Mouse (Mus musculus) erythroblast, embryonic 14.5 days (primary cell): Measurements from ENCODE around the gene Nanp. TPM values are rescaled to one million over a fixed set of nuclear protein-coding genes. Genes with fewer than 3 reads are reported as not detected.

ENCODE experiments used
- H3K27me3 ChIP-seq: 2 replicates; pipeline ENCODE4 v1.6.1; 2012; ENCODE audit warnings: inconsistent platforms; ENCODE audit not compliant: control insufficient read depth
- H3K36me3 ChIP-seq: 2 replicates; pipeline ENCODE4 v1.6.1; 2012; ENCODE audit warnings: mild to moderate bottlenecking, inconsistent platforms; ENCODE audit not compliant: control insufficient read depth
- H3K4me1 ChIP-seq: 2 replicates; pipeline ENCODE4 v1.6.1; 2012; ENCODE audit warnings: inconsistent platforms; ENCODE audit not compliant: control insufficient read depth
- H3K4me3 ChIP-seq: replicated peaks from 2 replicates; pipeline ENCODE3; 2012; ENCODE audit warnings: moderate library complexity, mild to moderate bottlenecking, inconsistent platforms
- H3K9me3 ChIP-seq: 2 replicates; pipeline ENCODE4 v1.6.1; 2012; ENCODE audit warnings: low read length, inconsistent platforms, mixed read lengths; ENCODE audit not compliant: control insufficient read depth
- GATA1 ChIP-seq: IDR thresholded peaks from 2 replicates; pipeline ENCODE4 v1.6.1; 2012; ENCODE audit warnings: low read length, inconsistent platforms, mixed read lengths
- TAL1 ChIP-seq: IDR thresholded peaks from 3 replicates; pipeline ENCODE4 v1.6.1; 2012; ENCODE audit warnings: low read length, inconsistent platforms, mixed read lengths
- polyA plus RNA-seq: library from polyadenylated mRNA; stranded (reverse); fragments of >175 nt; gene quantifications from 2 replicates; pipeline ENCODE4 v1.2.3, GENCODE M21; 2012

Gene Nanp
- polyA plus RNA-seq, 1 experiment: 4.6 TPM

- TF ChIP-seq TAL1 (no peak), GATA1 (no peak)
- peaks cover 37% of the 10 kb centered on the region for H3K4me1 ChIP-seq
- no peaks in the 10 kb centered on the region for H3K36me3 ChIP-seq
- no peaks in the 10 kb centered on the region for H3K9me3 ChIP-seq
- no peak overlapping the region for H3K4me3 ChIP-seq
- H3K27me3 ChIP-seq: peaks cover 13% of the 10 kb centered on the region
These were observed 23.9 kb downstream of the Nanp start for GRCm38 (mm10) chr2:151015316-151015715.

DNA sequence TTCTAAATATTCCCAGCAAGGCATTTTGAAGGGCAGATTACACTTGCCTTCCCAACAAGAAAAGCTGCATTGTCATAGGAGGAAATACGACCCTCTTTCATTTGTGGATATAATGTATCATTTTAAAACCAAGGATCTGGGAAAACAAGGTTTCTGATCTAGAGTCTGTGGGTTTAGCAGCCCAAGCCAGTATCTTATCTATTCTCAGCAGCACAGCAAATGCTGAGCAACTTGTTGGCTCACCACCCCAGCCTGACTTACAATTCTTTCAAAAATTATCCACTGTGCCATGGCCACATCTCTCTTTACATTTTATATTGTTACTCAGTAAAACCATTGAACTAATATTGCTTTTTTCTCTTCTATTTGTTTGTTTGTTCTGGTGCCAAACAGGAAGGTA lies 27.9 kb downstream of the Nanp start:
- Histone ChIP-seq H3K36me3 (peaks cover 4% of the 10 kb centered on the region), H3K4me1 (peaks cover 75% of the 10 kb centered on the region), H3K9me3 (no peaks in the 10 kb centered on the region), H3K27me3 (no peaks in the 10 kb centered on the region; the same call in 1 of the 2 replicates), H3K4me3 (peak overlapping the region; percentile 36)
- peak; percentile 65 for TF ChIP-seq GATA1
- peak; percentile 59; the same call in 2 of the 3 replicates for TF ChIP-seq TAL1

DNA sequence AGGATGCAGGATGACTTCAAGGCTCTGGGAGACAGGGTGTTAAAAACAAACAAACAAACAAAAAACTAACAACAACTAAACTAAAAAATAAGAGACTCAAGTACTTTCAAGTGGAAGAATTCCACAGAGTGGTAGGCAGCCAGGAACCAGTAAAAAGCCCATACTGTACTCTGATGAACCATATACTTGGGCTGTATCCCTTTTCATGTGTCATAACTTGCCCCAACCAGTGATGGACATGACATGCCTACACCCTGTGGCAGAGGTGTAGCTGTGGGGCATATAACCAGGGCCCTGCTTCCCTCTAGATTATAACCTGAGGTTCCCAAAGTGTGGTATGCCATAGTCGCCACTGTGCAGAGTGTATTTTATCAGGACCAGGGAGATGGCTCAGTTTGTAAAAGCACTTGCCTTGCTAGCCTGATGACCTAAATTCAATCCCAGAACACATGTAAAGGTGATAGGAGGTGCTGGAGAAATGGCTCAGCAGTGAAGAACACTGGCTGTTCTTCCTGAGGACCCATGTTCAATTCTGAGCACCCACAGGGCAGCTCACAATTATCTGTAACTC lies 29.6 kb downstream of the Nanp start:
- Histone ChIP-seq H3K4me1 (peaks cover 92% of the 10 kb centered on the region), H3K27me3 (no peaks in the 10 kb centered on the region; the same call in 1 of the 2 replicates), H3K9me3 (no peaks in the 10 kb centered on the region), H3K4me3 (peak overlapping the region; percentile 65), H3K36me3 (peaks cover 8% of the 10 kb centered on the region)
- TF ChIP-seq TAL1 (no peak), GATA1 (no peak)

DNA sequence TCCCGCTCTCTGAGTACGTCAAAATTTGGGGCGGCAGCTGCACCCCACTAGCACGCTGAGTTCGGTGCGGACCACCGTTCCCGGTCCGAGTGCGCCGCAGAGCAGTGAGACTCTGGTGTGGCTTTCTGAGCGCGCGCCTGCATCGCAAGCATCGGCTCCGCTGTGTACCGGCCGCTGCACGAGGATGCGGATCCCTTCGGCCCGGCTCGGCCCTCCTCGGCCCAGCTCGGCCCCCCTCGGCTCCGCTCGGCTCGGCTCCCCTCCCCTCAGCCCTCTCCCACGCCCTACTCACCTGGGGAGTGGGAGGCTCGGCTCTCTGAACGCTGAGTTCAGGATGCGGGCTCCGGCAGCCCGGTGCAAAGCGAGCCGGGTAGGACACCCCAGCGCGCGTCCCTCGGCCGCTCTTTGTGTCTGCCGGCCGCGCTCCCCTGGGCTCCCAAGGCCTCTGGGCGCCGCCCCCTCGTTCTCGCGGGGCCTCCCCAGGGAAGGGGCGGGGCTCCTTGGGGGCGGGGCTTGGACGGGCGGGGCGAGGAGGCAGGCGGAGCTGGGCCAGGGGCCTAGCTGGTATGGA lies 30.2 kb downstream of the Nanp start:
- TF ChIP-seq TAL1 (no peak), GATA1 (no peak)
- H3K36me3 ChIP-seq: peaks cover 8% of the 10 kb centered on the region
- peaks cover 96% of the 10 kb centered on the region for H3K4me1 ChIP-seq
- no peaks in the 10 kb centered on the region for H3K9me3 ChIP-seq
- H3K27me3 ChIP-seq: no peaks in the 10 kb centered on the region; the same call in 1 of the 2 replicates
- peak overlapping the region; percentile 65 for H3K4me3 ChIP-seq

DNA sequence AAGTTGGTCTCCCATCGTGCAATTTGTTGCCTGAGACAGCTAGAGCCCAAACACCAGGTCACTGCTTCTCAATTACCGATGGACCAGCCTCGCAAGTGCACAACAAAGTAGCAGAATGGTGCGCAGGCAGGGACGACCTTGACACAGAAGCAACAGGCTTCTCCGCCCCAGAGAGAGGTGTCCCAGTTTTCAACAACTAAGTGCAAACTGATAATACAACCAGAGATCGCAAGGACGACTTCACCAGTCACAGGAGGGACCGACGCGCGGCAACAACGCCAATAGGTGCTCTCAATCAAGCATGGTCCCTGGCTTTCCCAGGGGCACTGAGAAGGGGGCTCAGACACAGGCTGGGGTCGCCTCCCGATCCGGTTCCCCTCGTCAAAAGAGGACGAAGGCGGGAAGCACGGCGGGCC lies 30.7 kb downstream of the Nanp start:
- peaks cover 96% of the 10 kb centered on the region for H3K4me1 ChIP-seq
- H3K9me3 ChIP-seq: no peaks in the 10 kb centered on the region
- TF ChIP-seq TAL1: no peak
- TF ChIP-seq GATA1: no peak
- H3K4me3 ChIP-seq: peak overlapping the region; percentile 65
- H3K27me3 ChIP-seq: no peaks in the 10 kb centered on the region; the same call in 1 of the 2 replicates
- peaks cover 8% of the 10 kb centered on the region for H3K36me3 ChIP-seq

GRCm38 (mm10) chr2:151008006-151008405 lies 31.2 kb downstream of the Nanp start:
- TF ChIP-seq GATA1 (no peak), TAL1 (no peak)
- Histone ChIP-seq H3K4me1 (peaks cover 96% of the 10 kb centered on the region), H3K27me3 (no peaks in the 10 kb centered on the region; the same call in 1 of the 2 replicates), H3K36me3 (peaks cover 8% of the 10 kb centered on the region), H3K9me3 (no peaks in the 10 kb centered on the region), H3K4me3 (peak overlapping the region; percentile 65)

DNA sequence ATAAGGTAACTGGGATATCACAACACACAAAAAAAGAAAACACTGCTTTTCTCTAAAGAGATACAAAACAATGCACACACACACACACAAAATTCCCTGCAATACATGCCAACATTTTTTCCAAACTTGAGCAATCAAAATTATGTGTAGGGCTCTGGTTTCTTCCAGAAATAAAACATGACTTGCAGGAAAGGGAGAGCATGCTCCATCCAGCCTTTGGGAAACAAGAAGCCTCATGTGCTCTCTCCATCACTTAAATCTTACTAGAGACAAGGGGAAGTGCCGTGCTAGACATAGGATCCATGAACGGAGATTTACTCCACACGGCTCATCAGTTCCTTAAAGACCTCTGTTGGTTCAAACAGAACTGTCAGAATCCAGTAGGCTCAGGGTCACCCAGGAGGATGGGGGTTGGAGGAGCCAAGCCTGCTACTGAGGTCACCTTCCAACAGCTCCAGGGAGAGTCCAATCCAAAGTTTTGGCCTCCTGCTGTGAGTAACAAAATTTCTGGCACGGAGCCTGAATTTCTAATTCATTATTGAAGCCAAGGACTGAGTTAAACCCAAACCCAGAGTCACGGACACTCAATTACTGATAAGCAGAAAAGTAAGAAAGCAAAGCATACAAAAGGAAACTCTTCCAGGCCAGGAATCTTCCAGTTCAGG lies 32.8 kb downstream of the Nanp start:
- Histone ChIP-seq H3K4me3 (peak overlapping the region; percentile 65), H3K27me3 (no peaks in the 10 kb centered on the region; the same call in 1 of the 2 replicates), H3K4me1 (peaks cover 96% of the 10 kb centered on the region), H3K36me3 (peaks cover 11% of the 10 kb centered on the region), H3K9me3 (no peaks in the 10 kb centered on the region)
- no peak for TF ChIP-seq GATA1
- no peak for TF ChIP-seq TAL1

DNA sequence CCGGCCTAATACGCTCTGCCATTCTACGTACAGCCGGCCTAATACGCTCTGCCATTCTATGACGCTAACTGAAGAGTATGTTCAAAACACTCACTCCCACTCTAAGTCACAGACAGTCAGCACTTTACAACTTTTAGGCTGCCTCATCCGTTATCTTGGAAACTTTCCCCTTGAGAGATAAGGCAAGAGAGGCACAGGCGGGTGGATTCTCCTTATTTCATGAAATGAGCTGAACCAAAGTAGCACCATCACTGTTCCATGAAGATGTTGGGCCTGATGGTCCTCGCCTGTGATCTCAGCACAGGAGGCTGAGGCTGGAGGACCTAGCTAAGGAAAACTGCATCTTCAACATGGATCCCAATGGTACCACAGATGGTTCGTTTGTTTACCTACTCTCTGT lies 34.8 kb downstream of the Nanp start:
- no peaks in the 10 kb centered on the region; the same call in 1 of the 2 replicates for H3K27me3 ChIP-seq

DNA sequence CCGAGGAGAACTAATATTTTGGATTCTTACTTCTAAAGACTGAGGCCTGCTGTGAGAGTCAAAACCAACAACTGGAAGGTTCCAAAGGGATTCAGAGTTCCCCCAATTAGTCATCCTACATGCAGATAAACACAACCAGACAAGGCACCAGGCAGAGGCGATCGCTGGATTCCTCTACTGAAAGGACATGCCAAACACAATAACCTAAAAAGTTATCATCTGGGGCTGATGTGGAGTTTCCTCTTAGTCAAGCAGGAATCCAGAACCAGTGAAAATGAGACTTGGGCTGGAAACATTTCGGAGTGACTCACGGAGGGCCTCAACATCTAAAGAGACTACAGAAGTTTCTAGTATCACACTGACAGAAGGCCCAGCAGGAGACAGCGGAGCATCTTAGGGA lies 35.4 kb downstream of the Nanp start:
- Histone ChIP-seq H3K9me3 (no peaks in the 10 kb centered on the region), H3K4me1 (peaks cover 86% of the 10 kb centered on the region), H3K27me3 (no peaks in the 10 kb centered on the region; the same call in 1 of the 2 replicates), H3K4me3 (peak overlapping the region; percentile 3), H3K36me3 (peaks cover 12% of the 10 kb centered on the region)
- TF ChIP-seq GATA1 (no peak), TAL1 (no peak)

More for the DNA sequence above, 34.8 kb downstream of the Nanp start:
- Histone ChIP-seq H3K9me3 (no peaks in the 10 kb centered on the region), H3K4me3 (peak overlapping the region; percentile 3), H3K4me1 (peaks cover 86% of the 10 kb centered on the region), H3K36me3 (peaks cover 11% of the 10 kb centered on the region)
- TF ChIP-seq GATA1 (peak; percentile 77), TAL1 (no peak)
